Mouse (Mus musculus) brain, embryonic 14.5 days (tissue): ENCODE measurements at regions not wholly inside any gene's neighbourhood (a gene's known extent, or its start where the extent isn't known, plus 50 kb on each side); places are given as distances from the start of the nearest gene placed in this dataset.

Experiments used
- CTCF ChIP-seq: fragments of 200-500 bp; IDR thresholded peaks from 2 replicates; pipeline ENCODE4 v1.5.1; 2012; ENCODE audit warnings: inconsistent platforms, mild to moderate bottlenecking, moderate library complexity, borderline replicate concordance; ENCODE audit not compliant: insufficient read depth, insufficient read length; ENCODE audit errors: extremely low read depth
- POLR2A ChIP-seq: fragments of 200-500 bp; IDR thresholded peaks from 2 replicates; pipeline ENCODE4 v1.6.1; 2012; ENCODE audit warnings: mild to moderate bottlenecking, inconsistent platforms, borderline replicate concordance; ENCODE audit not compliant: poor library complexity, insufficient read depth, insufficient read length, severe bottlenecking; ENCODE audit errors: extremely low read depth

DNA sequence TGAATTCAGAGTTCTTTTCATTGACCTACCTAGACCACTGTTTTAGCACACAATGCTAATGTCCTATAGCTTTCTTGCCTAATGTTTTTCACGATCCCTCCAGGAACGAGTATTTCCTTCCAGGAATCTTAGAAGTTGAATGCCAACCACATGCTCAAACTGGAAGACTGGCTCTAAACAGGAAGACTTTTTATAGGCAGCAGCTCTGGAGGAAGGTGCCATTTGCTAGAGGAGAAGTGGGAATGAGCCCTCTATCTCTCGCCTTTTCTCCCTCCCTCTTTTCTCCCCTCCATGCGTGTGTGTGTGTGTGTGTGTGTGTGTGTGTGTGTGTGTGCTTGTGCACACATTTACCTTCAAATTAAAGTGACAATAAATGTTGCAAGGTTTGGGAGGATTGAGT, 410.7 kb upstream of the Kdm8 start:
- TF ChIP-seq CTCF: no peak
- TF ChIP-seq POLR2A: no peak
